Mouse (Mus musculus) heart, adult 2 months (tissue): ENCODE measurements at regions not wholly inside any gene's neighbourhood (a gene's known extent, or its start where the extent isn't known, plus 50 kb on each side); places are given as distances from the start of the nearest gene placed in this dataset.

ENCODE experiments used
- DNase-seq, 2 experiments: peaks; one replicate each; pipeline ENCODE4 v3.0.0; 2021
- H3K27ac ChIP-seq: fragments of 200-600 bp; 2 replicates; pipeline ENCODE4 v1.8.1; 2022
- H3K27me3 ChIP-seq: fragments of 200-500 bp; 2 replicates; pipeline ENCODE4 v1.6.1; 2012; ENCODE audit warnings: mild to moderate bottlenecking, low read length, inconsistent platforms, mixed read lengths; ENCODE audit not compliant: control insufficient read depth, insufficient read depth
- H3K36me3 ChIP-seq: fragments of 200-500 bp; 2 replicates; pipeline ENCODE4 v1.6.1; 2012; ENCODE audit warnings: low read length, inconsistent platforms; ENCODE audit not compliant: control insufficient read depth, insufficient read depth
- H3K4me1 ChIP-seq: fragments of 200-500 bp; 2 replicates; pipeline ENCODE4 v1.6.1; 2011; ENCODE audit warnings: low read length; ENCODE audit not compliant: control insufficient read depth, insufficient read depth
- H3K4me3 ChIP-seq: fragments of 200-600 bp; 2 replicates; pipeline ENCODE4 v1.8.1; 2022
- H3K79me2 ChIP-seq: fragments of 200-500 bp; replicated peaks from 2 replicates; pipeline ENCODE4 v1.6.1; 2012; ENCODE audit warnings: mild to moderate bottlenecking, inconsistent platforms, low read length, moderate library complexity, mixed read lengths; ENCODE audit not compliant: control insufficient read depth, insufficient read depth
- H3K9ac ChIP-seq: fragments of 200-500 bp; 2 replicates; pipeline ENCODE4 v1.6.1; 2012; ENCODE audit warnings: low read depth, mild to moderate bottlenecking, control low read depth, inconsistent platforms, low read length, mixed read lengths
- CTCF ChIP-seq: fragments of 200-600 bp; IDR thresholded peaks from 2 replicates; pipeline ENCODE4 v1.8.1; 2022; ENCODE audit warnings: antibody characterized with exemption, mild to moderate bottlenecking, moderate library complexity
- EP300 ChIP-seq: fragments of 200-500 bp; IDR thresholded peaks from 2 replicates; pipeline ENCODE4 v1.6.1; 2011; ENCODE audit warnings: low read depth, low read length, control low read depth; ENCODE audit not compliant: insufficient read depth
- POLR2A ChIP-seq: fragments of 200-500 bp; IDR thresholded peaks from 2 replicates; pipeline ENCODE4 v1.6.1; 2011; ENCODE audit warnings: mild to moderate bottlenecking, low read depth, low read length, control low read depth; ENCODE audit not compliant: insufficient read depth
- WGBS: fragments of 180-500 bp; shearing (Covaris S2); methylation state at CpG from one replicate; pipeline ENCODE4 v1.1.7; 2018; 5-methylcytosine and 5-hydroxymethylcytosine counted together
- intact Hi-C: fragments of 180-260 bp; cut with DNase I; formaldehyde crosslinking; loops from one replicate; pipeline ENCODE4 v1.15.1; 2025

DNA sequence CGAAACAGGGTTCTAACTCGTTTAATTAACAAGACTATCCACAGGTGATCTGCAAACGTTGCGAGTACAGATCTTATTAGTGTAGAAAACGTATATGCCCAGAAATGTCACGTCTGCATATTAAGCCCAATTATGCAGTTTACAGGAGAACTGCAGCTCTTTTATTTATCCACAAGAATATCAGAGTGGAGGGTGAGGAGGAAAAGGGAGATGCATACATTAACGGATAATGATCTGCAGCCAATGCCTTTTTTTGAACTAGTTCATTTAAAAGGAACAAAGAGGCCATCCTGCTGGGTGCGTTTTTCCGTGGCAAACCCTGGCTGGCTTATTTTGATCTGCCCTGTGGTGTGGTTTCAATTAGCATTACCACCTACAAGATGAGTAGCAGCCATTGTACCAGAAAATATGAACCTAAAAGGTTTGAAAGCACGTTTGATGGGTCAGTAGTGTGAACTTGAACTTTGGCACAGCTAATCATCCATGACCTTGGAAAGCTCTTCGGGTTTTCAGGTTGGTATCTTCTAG, 511.1 kb downstream of the Nyap2 start:
- Histone ChIP-seq H3K4me3 (no peak overlapping the region), H3K4me1 (no peaks in the 10 kb centered on the region), H3K9ac (no peak overlapping the region), H3K36me3 (no peaks in the 10 kb centered on the region), H3K27me3 (no peaks in the 10 kb centered on the region), H3K79me2 (no peaks in the 10 kb centered on the region), H3K27ac (no peak overlapping the region)
- intact Hi-C loops, result no loop called here
- 76% methylated on average over 11 of the region's 11 CpGs for WGBS
- no peak for DNase-seq
- TF ChIP-seq EP300, result no peak
- no peak for TF ChIP-seq POLR2A
- TF ChIP-seq CTCF, result no peak

- no peak for TF ChIP-seq EP300
- peak; percentile 26 for TF ChIP-seq CTCF
- 83% methylated on average over 5 of the region's 5 CpGs for WGBS
- no peaks in the 10 kb centered on the region for H3K79me2 ChIP-seq
- H3K4me1 ChIP-seq, result no peaks in the 10 kb centered on the region
- intact Hi-C loops, result loop anchor here (10.0 kb wide), 1 partner anchor 703 kb away; the partner anchor contains the start of gene Irs1
- H3K4me3 ChIP-seq, result no peak overlapping the region
- no peak for DNase-seq
- no peaks in the 10 kb centered on the region for H3K36me3 ChIP-seq
- H3K27me3 ChIP-seq, result no peaks in the 10 kb centered on the region
- no peak overlapping the region for H3K9ac ChIP-seq
- H3K27ac ChIP-seq, result no peak overlapping the region
These were observed 514.9 kb downstream of the Nyap2 start for GRCm38 (mm10) chr1:81591623-81592022.

DNA sequence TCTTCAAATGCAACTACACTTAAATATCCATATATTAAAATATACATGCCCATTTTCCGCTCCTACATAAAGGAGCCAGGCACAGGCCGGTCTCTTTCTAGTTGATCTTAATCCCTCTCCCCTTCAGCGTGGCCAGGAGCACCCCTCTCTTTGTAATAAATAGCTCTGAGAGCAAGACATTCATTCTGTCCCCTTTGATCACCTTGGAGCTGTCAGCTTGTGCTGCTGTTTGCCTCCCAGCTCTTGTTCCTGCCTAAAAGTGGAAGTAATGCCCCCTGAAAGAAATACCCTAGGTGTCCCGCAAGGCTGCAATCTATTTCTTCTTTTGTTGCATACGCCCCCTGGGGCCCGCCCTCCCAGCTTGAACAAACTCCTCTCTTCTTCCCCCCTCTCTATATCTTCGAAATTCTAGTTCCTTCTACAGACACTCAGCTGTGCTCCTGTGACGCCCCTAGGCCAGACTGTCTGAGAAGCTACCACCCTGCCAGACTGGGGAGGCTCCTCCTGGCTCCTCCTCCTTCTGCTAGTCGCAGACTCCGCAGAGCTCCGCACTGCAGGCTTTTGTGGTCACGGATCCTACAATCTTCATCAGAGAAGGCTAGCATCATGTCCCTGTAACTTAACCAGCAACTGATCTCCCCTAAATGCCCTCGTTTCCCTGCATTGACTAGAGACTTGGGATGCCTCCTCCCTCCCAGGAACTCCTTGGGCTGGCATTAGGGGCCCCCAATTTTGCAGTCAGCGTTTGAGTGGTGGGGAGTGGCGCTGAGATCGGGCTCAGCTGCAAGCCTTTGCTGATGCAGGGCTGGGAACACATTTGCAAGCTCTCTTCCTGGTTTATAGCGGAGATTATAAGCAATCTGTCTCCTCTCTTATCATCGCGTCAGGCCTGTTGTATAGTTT, 516.8 kb downstream of the Nyap2 start:
- peak; percentile 42 to 50 for DNase-seq
- intact Hi-C loops, result loop anchor here (10.0 kb wide), 1 partner anchor 701 kb away; the partner anchor contains the start of gene Irs1

GRCm38 (mm10) chr1:81594183-81594515, 517.4 kb downstream of the Nyap2 start:
- H3K36me3 ChIP-seq, result no peaks in the 10 kb centered on the region
- no peak overlapping the region for H3K9ac ChIP-seq
- H3K27me3 ChIP-seq, result no peaks in the 10 kb centered on the region
- 25% methylated on average over 5 of the region's 5 CpGs for WGBS
- H3K79me2 ChIP-seq, result no peaks in the 10 kb centered on the region
- TF ChIP-seq CTCF, result no peak
- no peak for TF ChIP-seq EP300
- TF ChIP-seq POLR2A, result no peak
- intact Hi-C loops, result loop anchor here (10.0 kb wide), 1 partner anchor 701 kb away; the partner anchor contains the start of gene Irs1
- H3K4me1 ChIP-seq, result no peaks in the 10 kb centered on the region
- no peak overlapping the region for H3K27ac ChIP-seq
- H3K4me3 ChIP-seq, result peak overlapping the region; percentile 25; the same call in 1 of the 2 replicates
- no peak for DNase-seq

More for the DNA sequence above, 516.8 kb downstream of the Nyap2 start:
- Histone ChIP-seq H3K4me1 (no peaks in the 10 kb centered on the region), H3K27me3 (no peaks in the 10 kb centered on the region), H3K36me3 (no peaks in the 10 kb centered on the region), H3K79me2 (no peaks in the 10 kb centered on the region), H3K4me3 (peak overlapping the region; percentile 25; the same call in 1 of the 2 replicates), H3K27ac (no peak overlapping the region), H3K9ac (0 out of 2 replicates have a peak overlapping the region, but pooled peaks have one; percentile 15)
- WGBS, result 19% methylated on average over 19 of the region's 19 CpGs
- TF ChIP-seq EP300 (no peak), CTCF (no peak), POLR2A (no peak)

DNA sequence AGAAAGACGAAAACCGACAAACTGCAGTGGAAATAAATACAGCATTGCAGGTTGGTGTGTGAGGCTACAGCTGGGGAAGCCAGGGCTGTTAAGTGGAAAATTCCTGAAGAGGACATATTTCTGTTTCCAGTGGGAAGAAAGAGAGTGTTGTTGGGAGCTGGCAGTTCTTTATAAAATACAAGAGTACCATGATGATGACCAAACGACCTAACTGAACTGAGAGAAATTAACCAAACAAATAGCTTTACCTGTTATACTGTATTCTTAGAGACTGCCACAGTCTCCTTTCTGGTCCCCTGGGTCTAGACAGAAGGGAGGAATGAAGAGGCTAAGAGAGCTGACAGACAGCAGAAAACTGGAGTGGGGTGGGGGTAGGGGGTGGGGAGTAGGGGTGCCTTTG, 517.9 kb downstream of the Nyap2 start:
- 50% methylated on average over 3 of the region's 3 CpGs for WGBS
- no peak overlapping the region for H3K9ac ChIP-seq
- DNase-seq, result no peak
- H3K27me3 ChIP-seq, result no peaks in the 10 kb centered on the region
- H3K27ac ChIP-seq, result no peak overlapping the region
- intact Hi-C loops, result loop anchor here (10.0 kb wide), 1 partner anchor 700 kb away; the partner anchor contains the start of gene Irs1
- no peaks in the 10 kb centered on the region for H3K79me2 ChIP-seq
- no peaks in the 10 kb centered on the region for H3K36me3 ChIP-seq
- H3K4me1 ChIP-seq, result no peaks in the 10 kb centered on the region
- TF ChIP-seq POLR2A (no peak), EP300 (no peak), CTCF (no peak)
- H3K4me3 ChIP-seq, result no peak overlapping the region

DNA sequence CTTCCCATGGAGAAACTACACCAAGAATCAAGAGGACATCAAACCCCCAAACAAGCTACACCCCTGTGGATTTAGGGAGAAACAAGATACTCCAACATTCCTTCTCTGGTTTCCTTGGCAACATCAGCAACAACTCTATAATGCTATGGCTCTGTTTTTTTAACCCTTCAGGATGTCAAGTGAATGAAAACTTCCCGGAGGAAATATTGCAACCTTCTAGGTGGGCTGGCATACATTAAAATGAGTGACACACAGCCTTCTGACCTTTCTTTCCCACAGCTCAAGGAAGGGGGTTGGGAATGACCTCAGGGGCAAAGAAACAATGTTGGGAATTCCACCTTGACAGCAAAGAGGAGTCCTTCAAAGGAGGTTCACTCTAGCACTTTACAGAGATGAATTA, 532.0 kb downstream of the Nyap2 start:
- H3K4me1 ChIP-seq, result no peaks in the 10 kb centered on the region
- no peaks in the 10 kb centered on the region for H3K27me3 ChIP-seq
- TF ChIP-seq POLR2A (no peak), CTCF (no peak), EP300 (no peak)
- no peaks in the 10 kb centered on the region for H3K79me2 ChIP-seq
- no peak overlapping the region for H3K9ac ChIP-seq
- no peaks in the 10 kb centered on the region for H3K36me3 ChIP-seq
- DNase-seq, result no peak
- H3K27ac ChIP-seq, result no peak overlapping the region
- intact Hi-C loops, result no loop called here
- WGBS, result 27% methylated on average over 1 of the region's 1 CpGs
- no peak overlapping the region for H3K4me3 ChIP-seq
